Comparison of ENCODE assay signal across 7 mouse cellular contexts in genomic region chr10:77984660-77985059, GRCm38 (mm10). TPM values are rescaled to one million over a fixed set of nuclear protein-coding genes. Genes with fewer than 3 reads are reported as not detected.
DNase-seq lines count a peak whose midpoint lies in the region; ATAC-seq lines count a peak whose summit lies in the region.

No protein-coding gene starts in this region.

- peaks cover 57% of the 10 kb centered on the region for H3K36me3 ChIP-seq in forebrain, embryonic 13.5 days (ENCODE audit: poor library complexity, severe bottlenecking)
- H3K36me3 ChIP-seq in hindbrain, embryonic 11.5 days (ENCODE audit: control insufficient read depth, insufficient read depth, low read length): peaks cover 6% of the 10 kb centered on the region; the same call in 1 of the 2 replicates

- ATAC-seq in cerebellum, adult (ENCODE audit: insufficient number of reproducible peaks, low FRiP score, low TSS enrichment): peak; percentile 73
- peak; percentile 64 for ATAC-seq in forebrain, embryonic 13.5 days
- ATAC-seq in hindbrain, embryonic 11.5 days (ENCODE audit: low FRiP score): peak; percentile 69; the same call in 1 of the 2 replicates

- no peaks in the 10 kb centered on the region for H3K4me1 ChIP-seq in forebrain, embryonic 13.5 days
- H3K4me1 ChIP-seq in hindbrain, embryonic 11.5 days (replicated peaks; ENCODE audit: control insufficient read depth, insufficient read depth, low read length): no peaks in the 10 kb centered on the region

- DNase-seq in R1 (ENCODE audit: low read depth, low spot score): peak; percentile 85
- peak; percentile 87 for DNase-seq in hindbrain, embryonic 11.5 days (ENCODE audit: low spot score)
- peak; percentile 63 to 69 for DNase-seq in layer of hippocampus, postnatal 36 days
- DNase-seq in lung, postnatal 4 days: peak; percentile 48 to 81
- DNase-seq in right cerebral cortex, adult 2 months (ENCODE audit: low spot score in 2 of 2): peak; percentile 73 to 81

- H3K9ac ChIP-seq in forebrain, embryonic 13.5 days: no peak overlapping the region
- H3K9ac ChIP-seq in hindbrain, embryonic 11.5 days (ENCODE audit: low read depth, low read length): no peak overlapping the region

- H3K4me3 ChIP-seq in forebrain, embryonic 13.5 days: no peak overlapping the region
- H3K4me3 ChIP-seq in hindbrain, embryonic 11.5 days (ENCODE audit: low read depth, low read length): no peak overlapping the region

- 0% methylated on average over 4 of the region's 4 CpGs for WGBS in forebrain, embryonic 13.5 days
- 2% methylated on average over 4 of the region's 4 CpGs for WGBS in hindbrain, embryonic 11.5 days

- H3K27me3 ChIP-seq in forebrain, embryonic 13.5 days: no peaks in the 10 kb centered on the region
- no peaks in the 10 kb centered on the region for H3K27me3 ChIP-seq in hindbrain, embryonic 11.5 days (ENCODE audit: control insufficient read depth, insufficient read depth, low read length)

- no peaks in the 10 kb centered on the region for H3K9me3 ChIP-seq in forebrain, embryonic 13.5 days (replicated peaks)
- no peaks in the 10 kb centered on the region for H3K9me3 ChIP-seq in hindbrain, embryonic 11.5 days (ENCODE audit: control insufficient read depth, low read length)

- no peak overlapping the region for H3K27ac ChIP-seq in forebrain, embryonic 13.5 days
- no peak overlapping the region for H3K27ac ChIP-seq in hindbrain, embryonic 11.5 days (ENCODE audit: low read depth, low read length)

- no peak overlapping the region for H3K4me2 ChIP-seq in forebrain, embryonic 13.5 days
- H3K4me2 ChIP-seq in hindbrain, embryonic 11.5 days (replicated peaks; ENCODE audit: low read depth, low read length): no peak overlapping the region

RNA-seq across cellular contexts. Expression of gene 1810043G02Rik, which starts 6.3 kb away (rescaled TPM):
- 26.7 and 36.1 TPM in 2 replicates for polyA plus RNA-seq in forebrain, embryonic 13.5 days (2015; fragmentation: Nextera tagmentation; extraction: Ambion mirVana)
- 33.2 and 37.1 TPM in 2 replicates for polyA plus RNA-seq in hindbrain, embryonic 11.5 days (2014; fragmentation: Nextera tagmentation; extraction: Ambion mirVana)
- total RNA-seq in layer of hippocampus, postnatal 36 days (2021): 10 to 100 TPM; 34.6 to 37.4 TPM

RNA-seq across cellular contexts. Expression of gene Trpm2, which starts 14.3 kb away (rescaled TPM):
- 1.4 and 1.6 TPM in 2 replicates for polyA plus RNA-seq in forebrain, embryonic 13.5 days (2015; fragmentation: Nextera tagmentation; extraction: Ambion mirVana)
- 0.56 and 1.4 TPM in 2 replicates for polyA plus RNA-seq in hindbrain, embryonic 11.5 days (2014; fragmentation: Nextera tagmentation; extraction: Ambion mirVana)
- total RNA-seq in layer of hippocampus, postnatal 36 days (2021): 10 to 100 TPM; 30.3 to 40.0 TPM

RNA-seq across cellular contexts. Expression of gene Pfkl, which starts 25.2 kb away (rescaled TPM):
- 98.0 and 114 TPM in 2 replicates for polyA plus RNA-seq in forebrain, embryonic 13.5 days (2015; fragmentation: Nextera tagmentation; extraction: Ambion mirVana)
- polyA plus RNA-seq in hindbrain, embryonic 11.5 days (2014; fragmentation: Nextera tagmentation; extraction: Ambion mirVana): 85.5 and 114 TPM in 2 replicates
- 100 to 1,000 TPM; 201 to 209 TPM for total RNA-seq in layer of hippocampus, postnatal 36 days (2021)

RNA-seq across cellular contexts. Expression of gene Dnmt3l, which starts 57.1 kb away (rescaled TPM):
- polyA plus RNA-seq in forebrain, embryonic 13.5 days (2015; fragmentation: Nextera tagmentation; extraction: Ambion mirVana): not detected in 2 replicates
- polyA plus RNA-seq in hindbrain, embryonic 11.5 days (2014; fragmentation: Nextera tagmentation; extraction: Ambion mirVana): not detected in 2 replicates
- under 1 TPM in 1 of 2 experiments, not detected in 1; 0.65 TPM for total RNA-seq in layer of hippocampus, postnatal 36 days (2021)

RNA-seq across cellular contexts. Expression of gene Aire, which starts 58.8 kb away (rescaled TPM):
- 0.18 TPM in 1 of 2 replicates, not detected in the other for polyA plus RNA-seq in forebrain, embryonic 13.5 days (2015; fragmentation: Nextera tagmentation; extraction: Ambion mirVana)
- 0.11 and 0.28 TPM in 2 replicates for polyA plus RNA-seq in hindbrain, embryonic 11.5 days (2014; fragmentation: Nextera tagmentation; extraction: Ambion mirVana)
- total RNA-seq in layer of hippocampus, postnatal 36 days (2021): under 1 TPM; 0.28 to 0.77 TPM
